Mouse (Mus musculus): ENCODE data around the gene Tcp11l2. TPM values are rescaled to one million over a fixed set of nuclear protein-coding genes. Genes with fewer than 3 reads are reported as not detected.
A peak's percentile ranks its signal among the peaks of the same experiment; 100 is the strongest.

Tcp11l2 gene
- polyA plus RNA-seq, 1 experiment, result 10.3 TPM

GRCm38 (mm10) chr10:84562567-84563554 lies 13.6 kb upstream of the Tcp11l2 start:
- H3ac ChIP-seq (ENCODE audit: control insufficient read depth, insufficient read length), result no peak overlapping the region
- peaks cover 18% of the 10 kb centered on the region for H3K27me3 ChIP-seq (ENCODE audit: control insufficient read depth, insufficient read depth, insufficient read length)
- no peaks in the 10 kb centered on the region for H3K36me3 ChIP-seq (ENCODE audit: control insufficient read depth, insufficient read depth)
- no peak overlapping the region for H3K4me2 ChIP-seq (ENCODE audit: low read depth)
- TF ChIP-seq MAX (IDR thresholded peaks at IDR 0.05; ENCODE audit: low read depth), result no peak
- no peak for TF ChIP-seq REST (IDR thresholded peaks at IDR 0.05; ENCODE audit: insufficient read depth, insufficient read length)
- no peak for TF ChIP-seq POLR2AphosphoS2 (IDR thresholded peaks at IDR 0.05; ENCODE audit: insufficient read length, low read depth)
- no peak for TF ChIP-seq CEBPB (IDR thresholded peaks at IDR 0.05; ENCODE audit: insufficient read depth, poor library complexity, severe bottlenecking)
- TF ChIP-seq POLR2A (IDR thresholded peaks at IDR 0.05; ENCODE audit: insufficient read length, low read depth), result no peak
- no peak for TF ChIP-seq TCF3 (IDR thresholded peaks at IDR 0.05; ENCODE audit: insufficient read length, low read depth)
- no peak for TF ChIP-seq TCF12 (IDR thresholded peaks at IDR 0.05; ENCODE audit: insufficient read depth, poor library complexity, severe bottlenecking)
- no peak for TF ChIP-seq MYOD1 (IDR thresholded peaks at IDR 0.05; ENCODE audit: control insufficient read depth in 1 of 3, insufficient read length in 2 of 3, low read depth in 2 of 3)
- no peak for TF ChIP-seq USF1 (IDR thresholded peaks at IDR 0.05; ENCODE audit: low read depth)
- H3K79me2 ChIP-seq (ENCODE audit: control insufficient read depth, insufficient read depth), result no peaks in the 10 kb centered on the region
- no peak overlapping the region for H3K4me3 ChIP-seq

- peaks cover 18% of the 10 kb centered on the region for H3K27me3 ChIP-seq (ENCODE audit: control insufficient read depth, insufficient read depth, insufficient read length)
- no peak overlapping the region for H3ac ChIP-seq (ENCODE audit: control insufficient read depth, insufficient read length)
- H3K36me3 ChIP-seq (ENCODE audit: control insufficient read depth, insufficient read depth), result no peaks in the 10 kb centered on the region
- no peak for TF ChIP-seq MYOD1 (IDR thresholded peaks at IDR 0.05; ENCODE audit: control insufficient read depth in 1 of 3, insufficient read length in 2 of 3, low read depth in 2 of 3)
- TF ChIP-seq REST (IDR thresholded peaks at IDR 0.05; ENCODE audit: insufficient read depth, insufficient read length), result no peak
- TF ChIP-seq MAX (IDR thresholded peaks at IDR 0.05; ENCODE audit: low read depth), result no peak
- no peak for TF ChIP-seq POLR2A (IDR thresholded peaks at IDR 0.05; ENCODE audit: insufficient read length, low read depth)
- TF ChIP-seq USF1 (IDR thresholded peaks at IDR 0.05; ENCODE audit: low read depth), result no peak
- no peak for TF ChIP-seq TCF3 (IDR thresholded peaks at IDR 0.05; ENCODE audit: insufficient read length, low read depth)
- TF ChIP-seq SRF (IDR thresholded peaks at IDR 0.05; ENCODE audit: control insufficient read depth, insufficient read length, low read depth), result no peak
- H3K4me2 ChIP-seq (ENCODE audit: low read depth), result no peak overlapping the region
- H3K4me3 ChIP-seq, result no peak overlapping the region
- no peaks in the 10 kb centered on the region for H3K79me2 ChIP-seq (ENCODE audit: control insufficient read depth, insufficient read depth)
Observed at GRCm38 (mm10) chr10:84564427-84564826, 12.0 kb upstream of the Tcp11l2 start.

- Histone ChIP-seq H3K36me3 (ENCODE audit: control insufficient read depth, insufficient read depth) (no peaks in the 10 kb centered on the region), H3K79me2 (ENCODE audit: control insufficient read depth, insufficient read depth) (no peaks in the 10 kb centered on the region), H3K27me3 (ENCODE audit: control insufficient read depth, insufficient read depth, insufficient read length) (no peaks in the 10 kb centered on the region), H3K4me2 (ENCODE audit: low read depth) (peak overlapping the region; percentile 45), H3K4me3 (no peak overlapping the region), H3ac (ENCODE audit: control insufficient read depth, insufficient read length) (no peak overlapping the region)
- TF ChIP-seq USF1 (IDR thresholded peaks at IDR 0.05; ENCODE audit: low read depth), result no peak
Observed at GRCm38 (mm10) chr10:84571052-84571639, 5.3 kb upstream of the Tcp11l2 start.

GRCm38 (mm10) chr10:84573671-84574420 lies 2.6 kb upstream of the Tcp11l2 start:
- H3K4me3 ChIP-seq, result no peak overlapping the region
- no peaks in the 10 kb centered on the region for H3K79me2 ChIP-seq (ENCODE audit: control insufficient read depth, insufficient read depth)
- no peak overlapping the region for H3ac ChIP-seq (ENCODE audit: control insufficient read depth, insufficient read length)
- TF ChIP-seq POLR2A (IDR thresholded peaks at IDR 0.05; ENCODE audit: insufficient read length, low read depth) (no peak), MYOD1 (IDR thresholded peaks at IDR 0.05; ENCODE audit: control insufficient read depth in 1 of 3, insufficient read length in 2 of 3, low read depth in 2 of 3) (no peak)
- no peak overlapping the region for H3K4me2 ChIP-seq (ENCODE audit: low read depth)
- H3K36me3 ChIP-seq (ENCODE audit: control insufficient read depth, insufficient read depth), result no peaks in the 10 kb centered on the region
- H3K27me3 ChIP-seq (ENCODE audit: control insufficient read depth, insufficient read depth, insufficient read length), result peaks cover 4% of the 10 kb centered on the region

GRCm38 (mm10) chr10:84576029-84576394 lies 414 bp upstream of the Tcp11l2 start:
- peaks cover 4% of the 10 kb centered on the region for H3K27me3 ChIP-seq (ENCODE audit: control insufficient read depth, insufficient read depth, insufficient read length)
- peak overlapping the region; percentile 95 for H3K4me2 ChIP-seq (ENCODE audit: low read depth)
- H3ac ChIP-seq (ENCODE audit: control insufficient read depth, insufficient read length), result no peak overlapping the region
- H3K36me3 ChIP-seq (ENCODE audit: control insufficient read depth, insufficient read depth), result no peaks in the 10 kb centered on the region
- H3K79me2 ChIP-seq (ENCODE audit: control insufficient read depth, insufficient read depth), result no peaks in the 10 kb centered on the region
- H3K4me3 ChIP-seq, result peak overlapping the region; percentile 54
- TF ChIP-seq E2F4 (IDR thresholded peaks at IDR 0.05; ENCODE audit: insufficient read depth) (no peak), CEBPB (IDR thresholded peaks at IDR 0.05; ENCODE audit: insufficient read depth, poor library complexity, severe bottlenecking) (no peak), REST (IDR thresholded peaks at IDR 0.05; ENCODE audit: insufficient read depth, insufficient read length) (no peak), POLR2A (IDR thresholded peaks at IDR 0.05; ENCODE audit: insufficient read length, low read depth) (no peak), MAX (IDR thresholded peaks at IDR 0.05; ENCODE audit: low read depth) (peak; percentile 87), MYOD1 (IDR thresholded peaks at IDR 0.05; ENCODE audit: control insufficient read depth in 1 of 3, insufficient read length in 2 of 3, low read depth in 2 of 3) (no peak), SRF (IDR thresholded peaks at IDR 0.05; ENCODE audit: control insufficient read depth, insufficient read length, low read depth) (peak; percentile 7), POLR2AphosphoS2 (IDR thresholded peaks at IDR 0.05; ENCODE audit: insufficient read length, low read depth) (no peak), MYOG (IDR thresholded peaks at IDR 0.05; ENCODE audit: control insufficient read depth in 1 of 3, insufficient read depth in 1 of 3, insufficient read length in 2 of 3, low read depth in 2 of 3) (no peak), TCF12 (IDR thresholded peaks at IDR 0.05; ENCODE audit: insufficient read depth, poor library complexity, severe bottlenecking) (no peak), TCF3 (IDR thresholded peaks at IDR 0.05; ENCODE audit: insufficient read length, low read depth) (no peak), USF1 (IDR thresholded peaks at IDR 0.05; ENCODE audit: low read depth) (peak; percentile 59)

Data from myocyte (in vitro differentiated cells).